Mouse (Mus musculus): ENCODE data around the gene Thra.
"Not testable (repeated sequence)": the region's sequence is repeated elsewhere in the genome, so short reads cannot be mapped to it uniquely, and the experiment has no call there.

The Thra gene

GRCm38 (mm10) chr11:98720756-98721155, 19.7 kb upstream of the Thra start:
- no peak for DNase-seq

DNA sequence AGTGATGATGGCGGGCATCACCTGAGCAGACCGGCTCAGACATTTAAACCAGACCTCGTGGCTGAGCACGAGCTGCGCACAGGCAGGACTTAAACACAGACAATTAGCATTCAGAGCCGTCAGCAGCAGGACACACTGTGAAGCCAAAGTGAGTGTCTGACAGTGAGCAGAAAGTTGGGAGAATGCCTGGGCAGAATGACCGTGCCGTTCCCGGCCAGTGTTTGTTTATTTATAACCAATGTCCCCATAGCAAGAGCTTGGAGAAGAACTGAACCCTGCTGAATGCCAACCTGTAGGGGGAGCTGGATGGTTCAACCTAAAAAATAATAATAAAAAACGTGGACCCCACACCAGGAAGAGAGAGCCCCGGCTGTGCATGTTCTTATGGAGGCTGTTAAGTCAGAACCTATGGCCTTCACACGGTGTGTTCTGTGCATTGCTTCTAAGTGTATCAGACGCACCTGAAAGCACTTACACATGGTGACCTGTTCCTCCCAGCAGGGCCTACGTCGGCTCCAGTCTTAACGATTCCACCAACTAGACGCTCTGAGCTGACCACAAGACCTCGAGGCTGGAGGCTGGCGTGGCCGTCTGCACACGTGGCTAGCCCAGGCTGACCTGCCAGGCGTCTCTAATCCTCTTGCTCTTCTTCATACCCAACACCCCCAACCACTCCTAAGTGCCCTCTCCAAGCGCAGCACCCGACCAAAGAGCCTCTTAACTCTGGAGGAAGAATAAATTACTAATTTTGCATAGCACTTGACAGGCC, 18.8 kb upstream of the Thra start:
- peak; percentile 79 to 89 for DNase-seq

DNA sequence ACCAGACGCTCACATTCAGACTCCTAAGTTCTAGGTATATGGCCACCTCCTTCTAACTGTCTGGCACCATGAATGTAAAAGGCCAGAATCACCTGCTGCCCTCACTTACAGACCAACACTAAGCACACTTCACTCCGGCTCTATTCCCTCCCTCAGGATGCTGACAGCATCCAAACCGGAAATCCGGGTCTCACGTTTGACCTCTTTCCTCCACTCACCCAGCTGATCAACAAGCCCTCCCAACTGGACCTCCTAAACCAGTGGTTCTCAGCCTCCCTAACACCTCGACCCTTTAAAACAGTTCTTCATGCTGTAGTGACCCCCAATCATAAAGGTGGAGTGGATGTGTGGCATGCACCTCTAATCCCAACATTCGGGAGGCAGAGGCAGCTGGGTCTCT, 17.3 kb upstream of the Thra start:
- DNase-seq = no peak

DNA sequence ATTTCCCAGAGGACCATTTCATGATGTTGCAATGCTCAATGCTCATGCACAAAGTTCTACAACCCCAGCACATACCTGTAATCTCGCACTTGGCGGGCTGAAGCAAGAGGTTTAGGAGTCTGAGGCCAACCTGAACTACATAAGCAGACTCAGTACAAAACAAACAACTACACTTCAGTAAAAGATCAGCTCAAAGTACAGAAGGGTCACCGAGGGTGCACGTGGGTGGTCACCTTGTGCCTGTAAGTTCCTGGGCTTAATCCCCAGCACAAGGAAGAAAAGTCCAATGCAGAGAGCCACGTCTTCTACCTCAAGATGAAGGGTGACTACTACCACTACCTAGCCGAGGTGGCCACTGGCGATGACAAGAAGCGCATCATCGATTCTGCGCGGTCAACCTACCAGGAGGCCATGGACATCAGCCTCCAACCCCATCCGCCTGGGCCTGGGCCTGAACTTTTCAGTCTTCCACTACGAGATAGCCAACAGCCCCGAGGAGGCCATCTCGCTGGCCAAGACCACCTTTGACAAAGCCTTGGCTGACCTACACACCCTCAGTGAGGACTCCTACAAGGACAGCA, 14.4 kb upstream of the Thra start:
- no peak for DNase-seq

DNA sequence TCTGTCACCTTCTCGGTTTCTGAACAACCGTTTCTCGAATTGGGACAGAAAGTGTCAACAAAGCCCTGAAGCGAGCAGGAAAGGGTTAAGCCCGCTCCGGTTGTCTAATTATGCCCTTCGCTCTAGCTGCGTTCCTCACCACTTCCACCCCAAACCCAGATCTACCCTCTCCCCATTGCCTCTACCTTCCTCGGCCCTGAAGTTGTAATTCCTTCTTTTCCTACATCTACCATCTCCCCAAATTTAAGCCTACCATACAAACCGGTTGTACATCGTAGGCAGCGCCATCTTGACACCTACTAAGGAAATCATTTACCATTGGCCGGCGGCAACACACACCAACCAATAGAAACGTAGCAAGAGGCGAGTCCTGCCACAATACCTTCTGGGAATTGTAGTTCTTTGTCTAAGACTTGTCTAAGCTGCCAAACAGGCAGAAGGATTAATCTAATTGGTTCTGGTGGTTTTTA, 11.3 kb upstream of the Thra start, which contains the start of gene Med24:
Gene Med24 (minus strand): TSS at position 317 of the 470 bp plus-strand sequence.
- peak; percentile 92 to 93 for DNase-seq

GRCm38 (mm10) chr11:98730727-98731126, 9.7 kb upstream of the Thra start:
- no peak for DNase-seq

DNA sequence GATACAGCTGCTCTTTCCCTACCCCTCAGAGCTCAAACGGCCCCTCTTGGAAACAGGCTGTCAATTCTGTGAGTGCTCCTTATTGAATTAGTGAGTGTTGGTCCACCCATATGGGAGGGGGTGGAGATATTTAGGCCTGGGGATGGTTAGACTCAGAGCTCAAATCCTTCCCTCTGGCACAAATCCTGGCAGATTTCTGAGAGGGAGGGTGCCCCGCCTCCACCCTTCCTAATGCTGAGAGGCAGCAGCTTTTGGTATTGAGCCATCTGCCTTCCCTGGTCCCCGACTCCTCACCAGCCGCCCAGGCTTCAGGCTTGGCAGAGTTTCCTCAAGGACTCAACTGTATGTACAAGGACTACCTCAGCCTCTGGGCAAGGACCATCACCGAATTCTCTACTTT, 9.3 kb upstream of the Thra start:
- no peak for DNase-seq

DNA sequence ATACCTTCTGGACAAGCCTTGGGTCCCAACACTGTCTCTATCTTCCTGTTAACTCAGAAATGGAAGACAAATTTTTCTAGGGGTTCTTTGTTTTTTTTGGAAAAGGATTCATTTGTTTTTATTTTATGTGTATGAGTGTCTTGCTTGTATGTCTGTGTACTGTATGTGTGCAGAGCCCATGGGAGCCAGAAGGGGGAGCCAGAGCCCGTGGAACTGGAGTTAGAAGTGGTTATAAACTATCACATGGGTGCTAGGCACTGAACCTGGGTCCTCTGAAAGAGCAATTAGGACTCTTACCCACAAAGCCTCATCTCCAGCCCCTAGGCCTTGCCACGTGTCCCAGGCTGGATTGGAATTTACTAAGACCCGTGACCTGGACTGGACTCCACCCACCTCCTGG, 6.4 kb upstream of the Thra start:
- DNase-seq = no peak

DNA sequence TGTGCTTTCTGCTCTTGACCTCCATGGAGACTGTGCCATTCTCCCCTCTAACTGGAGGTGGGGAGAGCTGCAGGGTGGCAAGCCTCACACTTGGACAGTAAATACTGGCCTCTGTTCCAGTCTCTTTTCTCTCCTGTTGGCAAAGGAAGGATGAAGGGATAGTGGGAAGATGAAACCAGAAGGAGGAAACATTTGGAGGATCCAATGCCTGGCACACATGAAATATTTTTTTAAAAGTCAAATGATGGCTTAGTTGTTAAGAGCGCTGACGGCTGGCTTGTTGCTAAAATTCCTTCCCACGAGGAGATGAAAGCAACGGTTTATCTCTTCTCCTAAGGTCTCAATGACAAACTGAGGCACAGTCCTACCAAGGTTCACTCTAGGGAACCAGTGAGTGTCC, 5.3 kb upstream of the Thra start:
- no peak for DNase-seq

DNA sequence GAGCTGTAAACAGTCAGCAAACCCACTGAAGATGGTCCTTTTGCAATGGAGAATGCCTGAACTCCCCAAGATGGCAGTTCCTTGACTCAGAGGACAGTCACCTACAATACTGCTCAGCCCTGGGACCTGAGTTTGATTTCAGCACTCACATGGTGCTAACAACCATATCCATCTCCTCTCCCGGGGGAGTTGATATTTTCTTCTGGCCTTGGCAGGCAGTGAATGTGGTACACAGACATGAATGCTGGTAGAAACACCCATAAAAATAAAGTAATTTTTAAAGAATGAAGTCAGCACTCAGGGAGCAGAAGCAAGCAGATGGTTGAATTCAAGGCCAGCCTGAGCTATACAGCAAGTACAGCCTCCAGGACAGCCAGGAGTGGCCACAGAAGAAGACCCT, 4.3 kb upstream of the Thra start:
- no peak for DNase-seq

GRCm38 (mm10) chr11:98737220-98737619, 3.2 kb upstream of the Thra start:
- DNase-seq = not testable (repeated sequence)

- DNase-seq = no peak
Observed at GRCm38 (mm10) chr11:98738428-98738911, 2.0 kb upstream of the Thra start.

DNA sequence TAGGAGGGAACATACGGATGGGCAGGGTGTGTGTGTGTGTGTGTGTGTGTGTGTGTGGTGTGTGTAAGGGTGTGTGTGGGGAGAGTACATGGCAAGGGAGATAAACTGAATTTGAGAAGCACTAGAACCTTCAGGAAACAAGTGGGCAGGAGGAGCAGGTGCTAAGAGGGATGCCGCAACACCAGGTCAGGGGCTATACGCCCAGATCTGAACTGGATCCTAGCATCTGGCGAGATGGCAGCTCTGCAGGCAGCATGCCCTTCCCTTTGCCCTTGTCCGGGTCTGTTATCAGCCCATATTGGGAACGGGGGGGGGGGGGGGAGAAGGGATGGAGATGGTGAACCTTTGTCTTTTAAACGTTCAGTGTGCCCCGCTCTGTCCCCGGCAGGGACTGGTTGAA, 1.5 kb upstream of the Thra start:
- DNase-seq = no peak

- no peak for DNase-seq
Observed at GRCm38 (mm10) chr11:98740026-98740392, 429 bp upstream of the Thra start.

DNA sequence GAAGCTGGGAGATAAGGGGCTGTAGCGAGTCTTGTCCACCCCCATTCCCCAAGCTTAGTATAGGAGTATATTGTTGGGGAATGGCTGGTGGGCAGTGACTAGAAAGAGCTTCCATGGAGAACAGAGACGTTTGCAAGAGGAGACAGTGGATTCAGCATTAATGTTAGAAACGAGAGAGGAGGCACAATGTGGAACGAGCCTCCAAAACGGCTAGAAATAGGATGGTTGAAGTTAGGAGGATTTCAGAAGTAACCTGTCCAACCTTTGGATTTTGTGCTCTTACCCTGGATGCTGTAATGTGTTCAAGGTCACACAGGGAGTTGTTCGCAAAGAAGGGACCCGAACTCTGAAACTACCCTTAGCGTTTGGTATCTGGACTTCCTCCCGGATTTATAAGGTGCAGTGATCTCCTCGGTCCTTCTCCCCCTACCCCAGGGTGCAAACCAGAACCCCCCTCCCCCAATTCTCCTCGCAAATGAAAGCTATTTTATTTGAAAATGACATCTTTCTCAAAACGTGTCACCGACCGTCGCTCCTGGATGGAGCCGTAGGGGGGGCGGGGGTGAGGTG, 698 bp downstream of the Thra start:
- no peak for DNase-seq

- peak; percentile 79 to 82 for DNase-seq
Observed at GRCm38 (mm10) chr11:98741622-98742396, 1.4 kb downstream of the Thra start.

DNA sequence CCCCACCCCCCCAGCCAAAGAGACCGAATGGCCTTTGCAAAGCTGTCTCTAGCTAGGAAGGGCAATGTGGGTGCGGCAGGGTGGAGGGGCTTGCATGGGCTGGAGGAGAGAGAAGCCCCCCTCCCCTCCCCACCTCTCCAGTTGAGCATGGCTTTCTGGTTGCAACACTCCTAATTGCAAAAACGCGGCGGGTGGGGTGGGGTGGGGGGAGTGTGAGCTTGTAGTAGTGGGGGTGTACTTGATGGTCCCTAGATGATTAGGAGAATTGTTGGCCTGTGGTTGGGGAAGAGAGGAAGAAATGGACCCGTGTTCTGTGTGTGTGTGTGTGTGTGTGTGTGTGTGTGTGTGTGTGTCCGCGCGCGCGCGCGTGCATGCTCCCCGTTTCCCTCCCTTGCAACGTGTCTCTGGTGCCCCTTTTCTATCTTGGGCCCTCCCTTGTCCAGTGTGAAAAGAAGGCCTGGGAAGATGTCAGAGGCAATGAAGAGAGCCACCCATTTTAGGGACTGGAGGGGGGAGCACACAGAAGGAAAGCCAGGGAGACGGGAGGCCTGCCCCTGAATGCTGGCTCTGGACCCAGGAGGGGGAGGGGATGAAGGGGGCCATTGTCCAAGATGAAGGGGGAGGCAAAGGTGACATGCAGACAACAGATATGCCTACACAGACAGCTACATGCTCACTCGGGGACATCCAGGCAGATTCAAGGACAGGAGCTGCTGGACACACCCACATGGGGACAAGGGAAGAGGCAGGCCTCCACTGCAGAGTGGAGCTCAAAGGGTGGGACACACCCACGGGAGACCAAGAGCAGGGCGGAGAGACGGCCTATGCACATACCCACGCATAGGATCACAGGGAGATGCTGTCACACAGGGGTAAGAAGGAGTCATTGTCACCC, 2.2 kb downstream of the Thra start:
- DNase-seq = peak in 1 of 2 experiments; percentile 17

DNA sequence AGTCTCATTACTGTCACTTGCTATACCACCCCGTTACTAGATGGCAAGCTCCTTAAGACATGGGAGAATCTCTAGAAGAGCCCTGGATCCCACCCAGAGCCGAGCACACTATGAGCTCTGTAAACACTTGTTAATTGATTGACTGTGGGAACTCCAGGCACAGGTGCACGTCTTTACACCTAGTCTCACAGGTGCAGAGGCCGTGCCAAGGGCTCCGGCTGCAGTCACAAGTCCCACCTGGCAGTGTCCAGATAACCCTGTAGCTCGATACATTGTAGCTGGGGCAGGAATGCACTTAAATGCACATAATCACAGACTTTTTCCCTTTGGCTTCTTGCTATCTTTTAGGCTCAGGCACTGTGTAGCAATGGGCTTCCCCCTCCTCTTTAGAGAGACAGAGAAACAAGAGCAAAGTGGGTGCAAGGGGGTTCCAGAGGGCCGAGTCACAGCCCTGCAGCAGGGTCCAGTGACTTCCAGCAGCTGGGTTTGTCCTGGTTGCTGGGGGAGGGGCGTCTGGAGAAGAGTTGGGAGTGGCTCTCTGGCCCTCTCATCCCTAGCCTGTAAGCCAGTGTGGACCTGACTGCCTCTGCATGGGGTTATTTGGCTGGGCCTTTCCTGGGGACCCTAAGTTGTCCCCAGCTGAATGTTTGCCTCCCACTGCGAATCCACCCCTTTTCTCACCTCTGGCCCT, 3.4 kb downstream of the Thra start:
- DNase-seq = peak in 1 of 2 experiments; percentile 56

DNA sequence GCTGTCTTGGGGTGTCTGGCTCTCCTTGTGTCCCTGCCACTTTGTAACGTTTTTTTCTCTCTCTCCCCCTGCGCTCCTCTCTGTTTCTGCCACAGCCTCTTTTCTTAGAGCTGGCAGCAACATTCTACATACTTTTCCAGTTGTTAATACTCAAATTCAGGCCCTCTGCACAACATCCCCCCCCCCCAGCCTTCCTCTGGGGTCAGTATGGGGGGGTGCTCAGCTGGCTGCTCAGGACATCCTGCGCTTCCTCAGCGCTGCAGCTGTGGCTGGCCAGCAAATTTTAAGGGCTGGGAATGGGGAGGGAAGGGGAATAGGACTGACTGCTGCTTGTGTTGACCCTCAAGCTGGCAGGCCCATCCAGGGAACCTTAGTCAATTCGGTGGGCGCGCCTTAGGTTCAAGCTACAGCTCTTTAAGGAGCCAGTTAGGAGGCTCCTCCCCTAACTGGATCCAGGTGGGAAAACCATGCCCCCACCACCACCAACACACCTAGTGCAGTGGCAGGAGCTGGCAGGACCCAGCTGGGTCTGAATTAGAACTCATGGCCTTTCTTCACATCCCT, 4.1 kb downstream of the Thra start:
- no peak for DNase-seq

DNA sequence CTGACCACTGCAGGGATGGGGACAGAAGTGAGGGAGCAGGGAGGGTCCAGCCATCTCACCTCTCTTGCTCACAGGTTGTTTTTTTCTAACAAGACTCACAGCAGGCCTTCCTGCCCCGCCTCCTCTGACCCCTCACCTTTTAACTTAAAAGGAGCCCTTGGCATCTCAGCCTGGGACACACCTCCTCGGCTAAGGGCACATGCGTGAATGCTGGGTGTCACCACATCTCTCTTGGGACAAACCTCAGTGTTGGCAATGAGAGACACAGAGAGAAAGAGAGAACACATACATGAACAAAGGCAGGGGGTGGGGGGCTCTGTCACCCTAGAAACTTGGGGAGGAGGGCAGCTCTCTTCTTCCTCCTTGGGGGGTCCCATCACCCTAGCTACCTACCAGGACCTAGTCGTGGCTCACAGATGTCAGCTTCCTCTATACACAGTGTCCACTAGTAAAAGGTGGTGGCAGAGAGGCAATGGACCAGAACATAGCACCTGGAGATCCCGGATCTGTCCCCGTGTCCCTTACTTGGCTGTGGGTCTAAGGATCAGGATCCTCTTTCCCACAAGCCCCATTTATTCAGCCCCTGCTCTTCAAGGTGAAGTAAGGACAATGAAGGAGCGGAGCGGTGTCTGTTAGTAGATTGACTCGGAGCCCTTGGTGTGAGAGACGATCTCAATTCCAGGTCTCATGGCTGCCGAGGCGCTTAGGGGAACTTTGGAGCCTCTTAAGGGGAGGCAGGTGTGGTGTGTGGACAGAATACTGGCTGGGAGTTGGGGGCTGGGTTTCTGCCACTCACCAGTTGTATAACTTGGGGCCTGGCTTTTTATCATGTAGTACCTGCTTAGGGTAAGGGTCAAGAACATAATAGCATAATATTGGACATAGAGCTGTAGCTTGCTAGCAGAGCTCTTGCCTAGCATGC, 5.8 kb downstream of the Thra start:
- peak in 1 of 2 experiments; percentile 36 for DNase-seq
